Mouse (Mus musculus): Measurements from ENCODE around the gene Sept11. TPM values are rescaled to one million over a fixed set of nuclear protein-coding genes. Genes with fewer than 3 reads are reported as not detected.

Sept11 gene
- polyA plus RNA-seq, 1 experiment from 2014 or later: 143 TPM

- no peak overlapping the region for H3K9ac ChIP-seq (ENCODE audit: low read depth, low read length)
- H3K9me3 ChIP-seq (replicated peaks; ENCODE audit: control insufficient read depth, low read length, poor library complexity, severe bottlenecking): no peaks in the 10 kb centered on the region
- no peak overlapping the region for H3K4me2 ChIP-seq (ENCODE audit: low read length)
- peaks cover 3% of the 10 kb centered on the region; the same call in 1 of the 2 replicates for H3K4me1 ChIP-seq (ENCODE audit: control insufficient read depth, insufficient read depth, low read length)
- no peak overlapping the region for H3K4me3 ChIP-seq (ENCODE audit: low read depth, low read length)
- H3K27me3 ChIP-seq (ENCODE audit: control insufficient read depth, insufficient read depth, low read depth, low read length): no peaks in the 10 kb centered on the region
- WGBS: 77% methylated on average over 12 of the region's 12 CpGs
- ATAC-seq: peak; percentile 55; the same call in 1 of the 2 replicates
- H3K27ac ChIP-seq (ENCODE audit: low read length): no peak overlapping the region
- 0 out of 2 replicates have a peak, but pooled peaks cover 5% of the 10 kb centered on the region for H3K36me3 ChIP-seq (ENCODE audit: control insufficient read depth, insufficient read depth, low read length)
Observed at GRCm38 (mm10) chr5:93143360-93144091, 50.3 kb downstream of the Sept11 start.

GRCm38 (mm10) chr5:93144874-93145273 is 51.6 kb downstream of the Sept11 start:
- 17% methylated on average over 5 of the region's 5 CpGs for whole genome bisulfite sequencing
- Histone ChIP-seq H3K9ac (ENCODE audit: low read depth, low read length) (no peak overlapping the region), H3K4me3 (ENCODE audit: low read depth, low read length) (no peak overlapping the region), H3K27ac (ENCODE audit: low read length) (no peak overlapping the region), H3K36me3 (ENCODE audit: control insufficient read depth, insufficient read depth, low read length) (0 out of 2 replicates have a peak, but pooled peaks cover 5% of the 10 kb centered on the region), H3K9me3 (replicated peaks; ENCODE audit: control insufficient read depth, low read length, poor library complexity, severe bottlenecking) (no peaks in the 10 kb centered on the region), H3K4me2 (ENCODE audit: low read length) (no peak overlapping the region), H3K27me3 (ENCODE audit: control insufficient read depth, insufficient read depth, low read depth, low read length) (no peaks in the 10 kb centered on the region), H3K4me1 (ENCODE audit: control insufficient read depth, insufficient read depth, low read length) (peaks cover 3% of the 10 kb centered on the region; the same call in 1 of the 2 replicates)
- no peak for ATAC-seq

GRCm38 (mm10) chr5:93145504-93145903 is 52.3 kb downstream of the Sept11 start:
- Histone ChIP-seq H3K4me1 (ENCODE audit: control insufficient read depth, insufficient read depth, low read length) (peaks cover 3% of the 10 kb centered on the region; the same call in 1 of the 2 replicates), H3K36me3 (ENCODE audit: control insufficient read depth, insufficient read depth, low read length) (0 out of 2 replicates have a peak, but pooled peaks cover 5% of the 10 kb centered on the region), H3K9me3 (replicated peaks; ENCODE audit: control insufficient read depth, low read length, poor library complexity, severe bottlenecking) (no peaks in the 10 kb centered on the region), H3K9ac (ENCODE audit: low read depth, low read length) (no peak overlapping the region), H3K4me2 (ENCODE audit: low read length) (no peak overlapping the region), H3K27ac (ENCODE audit: low read length) (no peak overlapping the region), H3K27me3 (ENCODE audit: control insufficient read depth, insufficient read depth, low read depth, low read length) (no peaks in the 10 kb centered on the region), H3K4me3 (ENCODE audit: low read depth, low read length) (no peak overlapping the region)
- no peak for ATAC-seq
- 81% methylated on average over 6 of the region's 6 CpGs for WGBS

- ATAC-seq: no peak
- Histone ChIP-seq H3K9ac (ENCODE audit: low read depth, low read length) (no peak overlapping the region), H3K27ac (ENCODE audit: low read length) (no peak overlapping the region), H3K4me1 (ENCODE audit: control insufficient read depth, insufficient read depth, low read length) (no peaks in the 10 kb centered on the region; the same call in 1 of the 2 replicates), H3K27me3 (ENCODE audit: control insufficient read depth, insufficient read depth, low read depth, low read length) (no peaks in the 10 kb centered on the region), H3K4me3 (ENCODE audit: low read depth, low read length) (no peak overlapping the region), H3K4me2 (ENCODE audit: low read length) (no peak overlapping the region), H3K9me3 (replicated peaks; ENCODE audit: control insufficient read depth, low read length, poor library complexity, severe bottlenecking) (no peaks in the 10 kb centered on the region), H3K36me3 (ENCODE audit: control insufficient read depth, insufficient read depth, low read length) (0 out of 2 replicates have a peak, but pooled peaks cover 3% of the 10 kb centered on the region)
- WGBS: 82% methylated on average over 11 of the region's 12 CpGs
Observed at GRCm38 (mm10) chr5:93149969-93150777, 56.9 kb downstream of the Sept11 start.

GRCm38 (mm10) chr5:93151985-93152384 is 58.7 kb downstream of the Sept11 start:
- WGBS: 79% methylated on average over 6 of the region's 6 CpGs
- no peak overlapping the region for H3K27ac ChIP-seq (ENCODE audit: low read length)

GRCm38 (mm10) chr5:93152451-93152850 is 59.2 kb downstream of the Sept11 start:
- Histone ChIP-seq H3K36me3 (ENCODE audit: control insufficient read depth, insufficient read depth, low read length) (0 out of 2 replicates have a peak, but pooled peaks cover 7% of the 10 kb centered on the region), H3K4me2 (ENCODE audit: low read length) (no peak overlapping the region), H3K9me3 (replicated peaks; ENCODE audit: control insufficient read depth, low read length, poor library complexity, severe bottlenecking) (no peaks in the 10 kb centered on the region), H3K4me3 (ENCODE audit: low read depth, low read length) (no peak overlapping the region), H3K9ac (ENCODE audit: low read depth, low read length) (no peak overlapping the region), H3K27ac (ENCODE audit: low read length) (no peak overlapping the region), H3K4me1 (ENCODE audit: control insufficient read depth, insufficient read depth, low read length) (no peaks in the 10 kb centered on the region), H3K27me3 (ENCODE audit: control insufficient read depth, insufficient read depth, low read depth, low read length) (no peaks in the 10 kb centered on the region)
- ATAC-seq: no peak
- 78% methylated on average over 4 of the region's 4 CpGs for WGBS

More at GRCm38 (mm10) chr5:93151985-93152384, 58.7 kb downstream of the Sept11 start:
- no peak for ATAC-seq
- Histone ChIP-seq H3K9me3 (replicated peaks; ENCODE audit: control insufficient read depth, low read length, poor library complexity, severe bottlenecking) (no peaks in the 10 kb centered on the region), H3K4me3 (ENCODE audit: low read depth, low read length) (no peak overlapping the region), H3K36me3 (ENCODE audit: control insufficient read depth, insufficient read depth, low read length) (0 out of 2 replicates have a peak, but pooled peaks cover 5% of the 10 kb centered on the region), H3K9ac (ENCODE audit: low read depth, low read length) (no peak overlapping the region), H3K4me1 (ENCODE audit: control insufficient read depth, insufficient read depth, low read length) (no peaks in the 10 kb centered on the region), H3K27me3 (ENCODE audit: control insufficient read depth, insufficient read depth, low read depth, low read length) (no peaks in the 10 kb centered on the region), H3K4me2 (ENCODE audit: low read length) (no peak overlapping the region)

- no peak overlapping the region for H3K27ac ChIP-seq (ENCODE audit: low read length)
- no peaks in the 10 kb centered on the region for H3K4me1 ChIP-seq (ENCODE audit: control insufficient read depth, insufficient read depth, low read length)
- no peak overlapping the region for H3K4me3 ChIP-seq (ENCODE audit: low read depth, low read length)
- ATAC-seq: no peak
- H3K36me3 ChIP-seq (ENCODE audit: control insufficient read depth, insufficient read depth, low read length): 0 out of 2 replicates have a peak, but pooled peaks cover 4% of the 10 kb centered on the region
- H3K9me3 ChIP-seq (replicated peaks; ENCODE audit: control insufficient read depth, low read length, poor library complexity, severe bottlenecking): no peaks in the 10 kb centered on the region
- no peak overlapping the region for H3K9ac ChIP-seq (ENCODE audit: low read depth, low read length)
- 89% methylated on average over 11 of the region's 11 CpGs for WGBS
- no peak overlapping the region for H3K4me2 ChIP-seq (ENCODE audit: low read length)
- no peaks in the 10 kb centered on the region for H3K27me3 ChIP-seq (ENCODE audit: control insufficient read depth, insufficient read depth, low read depth, low read length)
Observed at GRCm38 (mm10) chr5:93154401-93154800, 61.2 kb downstream of the Sept11 start.

- ATAC-seq: peak; percentile 3; the same call in 1 of the 2 replicates
- Histone ChIP-seq H3K9ac (ENCODE audit: low read depth, low read length) (no peak overlapping the region), H3K27me3 (ENCODE audit: control insufficient read depth, insufficient read depth, low read depth, low read length) (no peaks in the 10 kb centered on the region), H3K4me1 (ENCODE audit: control insufficient read depth, insufficient read depth, low read length) (no peaks in the 10 kb centered on the region), H3K4me3 (ENCODE audit: low read depth, low read length) (no peak overlapping the region), H3K4me2 (ENCODE audit: low read length) (no peak overlapping the region), H3K36me3 (ENCODE audit: control insufficient read depth, insufficient read depth, low read length) (peaks cover 31% of the 10 kb centered on the region), H3K9me3 (replicated peaks; ENCODE audit: control insufficient read depth, low read length, poor library complexity, severe bottlenecking) (no peaks in the 10 kb centered on the region), H3K27ac (ENCODE audit: low read length) (no peak overlapping the region)
- WGBS: 78% methylated on average over 3 of the region's 3 CpGs
Observed at GRCm38 (mm10) chr5:93163541-93163940, 70.3 kb downstream of the Sept11 start.
